Mouse (Mus musculus) frontal cortex, postnatal 36 days (tissue): ENCODE data around the gene Ddn.
"Not testable (repeated sequence)": the region's sequence is repeated elsewhere in the genome, so short reads cannot be mapped to it uniquely, and the experiment has no call there.

Experiments used
- DNase-seq, 2 experiments: peaks; one replicate each; pipeline ENCODE4 v3.0.0; 2022; ENCODE audit warnings: low spot score in 2 of 2

The Ddn gene

DNA sequence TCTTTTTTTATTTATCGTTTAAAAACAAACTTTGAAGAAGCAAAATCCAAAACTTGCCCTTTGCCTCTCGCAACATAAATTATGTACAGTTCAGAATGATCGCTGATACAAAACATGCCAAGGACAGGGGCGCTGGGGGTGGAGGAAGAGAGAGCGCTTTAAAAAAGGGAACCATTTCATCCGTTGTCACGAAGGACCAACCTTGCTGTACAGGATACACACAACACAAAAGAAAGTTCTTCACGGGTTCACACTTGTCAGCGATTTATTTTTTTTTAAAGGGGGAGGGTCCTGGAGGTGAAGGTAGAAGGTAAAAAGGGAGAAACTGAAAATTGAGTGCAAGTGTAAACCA, 22.4 kb upstream of the Ddn start:
- no peak for DNase-seq

DNA sequence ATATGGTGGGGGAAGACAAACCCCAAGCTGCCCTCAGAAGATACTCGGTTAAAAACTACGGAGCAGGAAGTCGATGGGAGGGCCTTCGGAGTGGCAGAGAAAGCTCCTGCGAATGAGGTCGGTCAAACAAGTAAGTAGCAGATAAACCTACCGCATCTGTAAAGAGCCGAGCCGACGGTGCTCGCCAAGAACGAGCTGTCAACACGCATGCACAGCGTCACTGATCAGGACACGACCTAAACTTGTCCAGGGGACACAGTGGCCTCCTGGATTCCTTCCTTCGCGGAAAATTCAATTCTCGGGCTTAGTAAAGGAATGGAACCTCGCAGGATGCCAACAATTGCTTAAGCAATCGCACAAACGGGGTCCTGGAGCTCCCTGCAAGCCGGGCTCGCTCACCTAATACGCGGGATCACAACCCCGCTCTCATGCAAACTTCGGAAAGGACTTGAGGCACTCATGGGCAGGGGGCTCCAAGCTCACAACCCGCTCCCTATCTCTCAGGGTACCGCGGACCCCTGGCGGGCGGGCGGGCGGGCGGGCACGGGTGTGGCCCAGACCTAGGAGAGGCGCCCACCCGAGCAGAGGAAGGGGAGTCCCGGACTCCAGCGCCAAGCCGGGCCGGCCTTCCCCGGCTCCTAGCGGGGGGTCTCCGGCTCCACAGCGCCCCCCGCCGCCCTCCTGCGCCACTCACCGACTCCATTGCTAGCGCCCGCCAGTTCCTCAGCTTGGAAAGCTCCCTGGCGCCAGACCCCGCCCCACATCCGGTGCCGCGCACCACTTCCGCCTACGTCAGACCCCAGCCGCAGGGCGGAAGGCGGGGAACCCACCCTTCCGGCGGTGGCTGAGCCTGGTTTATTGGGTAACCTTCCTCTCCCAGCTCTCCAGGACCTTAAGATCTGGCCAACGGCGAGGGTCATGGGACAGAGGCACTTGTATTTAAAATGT, 21.7 kb upstream of the Ddn start, which contains the start of gene Prkag1:
Prkag1 (minus strand) TSS at position 786 of the 948 bp plus-strand sequence.
- peak; percentile 95 for DNase-seq

DNA sequence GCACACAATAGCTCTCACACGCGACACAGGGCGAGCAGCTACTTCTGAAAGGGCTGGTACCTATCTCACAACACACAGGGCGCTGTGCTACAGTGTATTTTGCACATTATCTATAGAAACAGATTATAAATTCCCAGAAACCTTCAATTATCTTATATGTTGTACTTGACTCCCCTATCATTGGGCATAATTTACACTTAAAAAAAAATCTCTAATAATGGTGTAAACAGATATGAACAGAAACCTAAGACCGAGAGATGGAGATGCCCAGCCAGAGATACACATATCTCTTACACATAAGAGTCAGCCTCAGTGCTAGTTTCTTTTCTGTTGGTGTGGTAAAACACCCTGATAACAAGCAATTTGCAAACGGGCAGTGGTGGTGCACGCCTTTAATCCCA, 18.3 kb upstream of the Ddn start:
- DNase-seq = no peak

DNA sequence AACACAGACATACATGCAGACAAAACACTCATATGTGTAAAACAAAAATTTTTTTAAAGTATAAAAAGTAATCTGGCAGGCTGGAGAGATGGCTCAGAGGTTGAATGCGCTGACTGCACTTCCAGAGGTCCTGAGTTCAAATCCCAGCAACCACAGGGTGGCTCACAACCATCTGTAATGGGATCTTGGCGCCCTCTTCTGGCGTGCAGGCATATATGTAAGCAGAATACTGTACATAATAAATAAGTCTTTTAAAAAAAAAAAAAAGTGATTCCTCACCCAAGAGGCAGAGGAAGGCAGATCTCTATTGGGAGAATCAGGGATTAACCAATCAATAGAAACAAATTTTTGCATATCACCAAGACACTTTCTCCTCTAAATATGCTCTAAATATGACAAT, 14.1 kb upstream of the Ddn start:
- DNase-seq = no peak

DNA sequence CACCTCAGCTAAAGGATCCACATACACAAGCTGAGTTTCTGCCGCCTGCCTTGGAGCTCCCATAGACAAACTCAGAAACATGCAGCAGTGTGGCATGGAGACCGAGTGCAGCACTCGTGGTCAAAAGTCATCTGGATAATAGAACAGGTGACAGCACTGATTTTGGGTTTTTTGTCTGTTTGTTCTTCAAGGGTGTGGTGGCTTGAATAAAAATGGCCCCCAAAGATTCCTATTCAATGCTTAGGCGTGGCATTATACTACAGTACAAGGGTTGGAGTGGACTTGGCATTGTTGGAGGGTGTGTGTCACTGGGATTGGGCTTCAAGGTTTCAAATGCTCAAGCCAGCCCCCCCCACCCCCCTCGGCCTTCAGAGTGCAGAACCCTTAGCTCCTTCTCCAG, 12.9 kb upstream of the Ddn start:
- no peak for DNase-seq

DNA sequence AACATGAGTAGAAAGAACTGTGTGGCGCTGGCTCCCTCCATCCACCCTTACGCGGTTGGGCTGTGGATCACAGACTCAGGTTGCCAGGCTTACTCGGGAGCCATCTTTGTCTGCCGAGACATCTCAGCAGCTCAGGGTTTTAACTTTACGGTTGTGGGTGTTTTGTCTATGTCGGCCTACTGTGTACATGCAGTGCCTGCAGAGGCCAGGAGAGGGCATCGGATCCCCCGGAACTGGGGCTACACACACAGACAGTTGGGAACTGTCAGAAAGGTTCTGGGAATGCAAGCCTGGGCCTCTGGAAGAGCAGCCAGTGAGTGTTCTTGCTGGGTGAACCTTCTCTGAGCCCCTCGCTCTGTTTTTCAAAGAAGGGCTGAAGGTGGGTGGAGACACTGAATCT, 12.1 kb upstream of the Ddn start:
- DNase-seq = no peak

DNA sequence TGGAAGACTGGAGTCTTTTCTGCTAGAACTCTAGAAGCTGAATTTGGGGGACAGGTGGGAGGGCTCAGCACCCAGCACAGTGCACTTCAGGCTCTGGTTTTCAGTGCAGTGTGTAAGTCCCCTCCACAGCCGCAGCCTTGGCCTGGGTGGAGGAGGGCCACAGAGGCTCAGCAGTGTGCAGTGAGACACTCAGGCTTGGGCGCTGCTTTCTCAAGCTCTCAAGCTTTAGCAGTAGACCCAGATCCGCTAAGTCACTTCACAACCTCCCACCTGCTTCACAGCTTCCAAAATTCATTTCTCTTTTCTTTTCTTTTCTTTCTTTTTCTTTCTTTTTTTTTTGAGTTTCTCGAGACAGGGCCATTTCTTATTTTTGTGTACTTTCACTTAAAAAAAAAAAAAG, 11.6 kb upstream of the Ddn start:
- peak in 1 of 2 experiments; percentile 34 for DNase-seq

DNA sequence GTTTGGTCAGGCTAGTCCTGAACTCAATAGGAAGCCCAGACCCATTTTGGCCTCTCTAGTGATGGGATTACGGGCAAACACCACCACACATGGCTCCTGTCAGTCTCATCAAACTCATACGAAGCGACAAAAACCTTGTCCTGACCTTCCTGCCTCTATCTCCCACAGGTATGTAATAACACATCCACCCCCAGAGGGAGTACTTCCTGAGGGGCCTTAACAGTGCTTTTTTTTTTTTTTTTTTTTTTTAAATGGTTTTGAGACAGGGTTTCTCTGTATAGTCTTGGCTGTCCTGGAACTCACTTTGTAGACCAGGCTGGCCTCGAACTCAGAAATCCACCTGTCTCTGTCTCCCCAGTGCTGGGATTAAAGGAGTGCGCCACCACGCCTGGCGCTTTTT, 8.9 kb upstream of the Ddn start:
- DNase-seq = no peak

DNA sequence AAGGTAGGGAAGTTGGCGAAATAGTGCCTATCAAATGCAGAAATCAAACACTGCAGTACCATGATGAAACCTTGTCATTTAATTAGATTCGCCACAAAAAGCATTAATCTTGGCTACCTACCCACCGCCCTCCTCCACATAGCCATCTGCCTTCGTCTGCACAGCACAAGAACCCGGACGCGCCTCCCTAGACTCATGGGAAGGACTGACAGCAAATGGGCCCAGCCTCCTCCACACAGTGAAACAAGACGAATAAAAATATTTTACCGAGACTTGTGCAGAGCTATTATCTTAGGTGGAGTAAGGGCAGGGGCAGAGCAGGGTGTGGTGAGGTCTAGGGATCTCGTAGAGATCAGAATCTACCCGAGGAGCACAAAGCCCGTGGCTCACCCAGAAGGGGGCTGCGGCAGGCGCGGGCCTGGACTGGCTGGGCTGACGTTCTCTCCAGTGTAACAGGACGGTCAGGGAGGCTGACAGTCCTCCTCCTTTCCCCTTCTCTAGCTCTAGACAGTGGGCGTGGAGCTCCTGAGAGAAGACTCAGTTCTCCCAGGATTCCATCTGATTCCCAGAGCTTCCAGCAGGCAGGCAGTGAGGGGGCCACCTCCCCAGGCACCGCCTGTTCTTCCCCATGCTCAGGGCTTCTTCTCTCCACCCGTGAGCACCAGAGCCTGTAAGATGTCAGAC, 3.6 kb upstream of the Ddn start:
- DNase-seq = peak; percentile 81 to 86

DNA sequence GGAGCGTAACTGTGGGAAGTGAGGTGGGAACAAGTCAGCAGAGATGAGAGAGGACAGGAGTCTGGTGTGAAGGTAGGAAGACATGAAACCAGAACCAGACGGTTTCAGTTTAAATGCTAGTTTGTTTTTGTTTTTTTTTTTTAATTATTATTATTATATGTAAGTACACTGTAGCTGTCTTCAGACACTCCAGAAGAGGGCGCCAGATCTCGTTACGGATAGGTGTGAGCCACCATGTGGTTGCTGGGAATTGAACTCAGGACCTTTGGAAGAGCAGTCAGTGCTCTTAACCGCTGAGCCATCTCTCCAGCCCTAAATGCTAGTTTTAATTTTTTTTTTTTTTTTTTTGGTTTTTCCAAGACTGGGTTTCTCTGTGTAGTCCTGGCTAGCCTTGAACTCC, 922 bp upstream of the Ddn start:
- not testable (repeated sequence) for DNase-seq

DNA sequence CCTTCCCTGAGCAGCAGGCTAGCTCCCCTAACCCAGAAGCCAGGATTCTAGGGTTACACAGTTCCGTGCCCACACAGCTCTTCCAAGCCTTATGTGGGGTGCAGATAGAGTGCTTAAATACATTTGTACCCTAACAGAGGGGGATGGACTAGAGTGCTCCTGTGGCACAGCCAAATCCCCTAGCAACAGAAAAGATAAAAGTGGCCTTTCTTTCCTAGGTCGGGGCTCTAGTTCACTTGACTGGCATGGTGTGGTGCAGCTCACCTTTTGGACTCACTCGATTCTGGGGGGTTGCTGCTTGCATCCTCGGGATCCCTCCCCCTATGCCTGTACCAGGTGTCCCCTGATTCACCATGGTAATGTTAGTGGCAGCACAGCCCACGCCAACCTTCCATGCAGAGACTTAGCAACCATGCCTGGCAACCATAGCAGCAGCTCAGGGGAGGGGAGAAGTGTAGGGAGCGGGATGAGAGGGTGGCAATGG, 597 bp downstream of the Ddn start:
- DNase-seq = peak; percentile 89 to 91

DNA sequence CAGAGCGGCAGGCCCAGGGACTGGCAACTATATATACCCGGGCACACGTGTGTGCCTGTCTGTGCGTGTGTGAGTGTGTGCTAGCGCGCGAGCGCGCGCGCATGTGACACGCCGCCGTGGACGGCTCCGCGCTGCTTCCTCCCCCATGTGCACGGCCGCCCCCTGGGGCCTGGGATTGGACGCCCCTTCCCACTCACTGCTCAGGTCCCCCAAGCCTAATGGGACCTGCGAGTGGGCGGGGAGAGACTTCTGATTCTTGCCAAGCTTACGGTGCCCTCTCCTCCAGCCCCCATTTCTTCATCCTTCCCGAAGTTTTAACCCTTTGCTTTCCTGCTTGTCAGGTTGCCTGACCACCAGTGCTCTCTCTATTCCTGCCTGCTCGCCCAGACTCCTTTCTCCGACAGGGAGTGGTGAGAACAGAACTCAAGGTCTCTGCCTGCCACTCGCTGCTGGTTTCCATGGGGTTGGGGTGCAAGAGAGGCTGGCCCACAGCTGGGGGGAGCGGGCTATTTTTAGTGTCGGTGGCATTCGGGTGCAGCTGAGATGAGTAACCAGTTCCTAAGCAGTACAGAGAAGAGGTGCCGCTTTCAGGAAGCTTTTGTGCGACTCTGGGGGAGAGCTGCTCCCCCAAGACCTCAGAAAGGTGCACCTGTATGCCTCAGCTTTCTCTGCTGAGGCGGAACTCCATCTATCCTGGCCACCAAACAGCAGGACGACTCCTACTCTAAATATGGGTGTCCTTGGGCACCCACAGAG, 1.2 kb downstream of the Ddn start:
- DNase-seq = peak; percentile 84 to 88

DNA sequence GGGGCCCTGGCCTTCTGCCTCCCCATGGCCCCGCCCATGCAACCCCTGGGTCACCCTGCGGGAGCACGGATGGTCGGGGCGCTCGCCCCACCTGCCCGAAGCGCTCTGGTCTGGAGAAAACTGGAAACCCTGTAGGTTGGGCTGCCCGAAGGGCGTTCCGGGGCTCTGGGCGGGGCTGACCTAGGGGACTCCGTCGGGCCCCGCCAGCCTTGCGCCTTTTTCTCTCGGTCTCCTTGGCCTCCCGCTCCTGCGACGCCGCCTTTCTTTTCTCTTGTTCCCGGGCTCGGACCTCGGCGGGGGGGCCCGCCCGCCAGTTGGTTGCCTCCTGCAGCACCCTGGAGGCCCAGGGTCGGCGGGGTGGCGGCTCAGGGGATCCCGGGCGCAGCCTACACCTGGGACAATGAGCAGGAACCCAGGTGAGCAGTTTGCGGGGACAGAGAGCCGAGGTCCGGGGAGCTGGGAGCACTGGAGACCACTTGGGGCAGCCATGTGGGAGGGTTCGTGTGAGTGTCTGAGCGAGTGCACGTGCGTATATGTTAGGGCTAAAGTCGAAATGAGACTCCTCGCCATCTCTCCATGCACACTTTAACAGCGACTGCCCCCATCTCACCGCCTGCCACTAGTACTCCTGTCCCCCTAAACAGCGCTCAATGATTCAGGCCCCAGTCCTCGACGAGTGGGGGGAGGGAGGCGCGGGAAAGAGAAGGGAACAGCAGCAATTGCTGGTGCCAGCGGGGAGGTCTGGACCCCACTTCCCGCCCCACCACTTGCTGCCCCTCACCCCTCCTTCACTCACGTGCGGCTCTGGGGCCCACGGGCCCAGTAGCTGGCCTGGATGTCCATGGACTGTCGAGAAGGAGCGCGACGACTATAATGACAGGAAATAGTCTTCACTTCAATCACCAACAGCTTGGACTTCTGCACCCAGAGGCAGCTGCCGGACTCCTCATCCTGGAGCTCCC, 2.2 kb downstream of the Ddn start:
- peak in 1 of 2 experiments; percentile 40 for DNase-seq

DNA sequence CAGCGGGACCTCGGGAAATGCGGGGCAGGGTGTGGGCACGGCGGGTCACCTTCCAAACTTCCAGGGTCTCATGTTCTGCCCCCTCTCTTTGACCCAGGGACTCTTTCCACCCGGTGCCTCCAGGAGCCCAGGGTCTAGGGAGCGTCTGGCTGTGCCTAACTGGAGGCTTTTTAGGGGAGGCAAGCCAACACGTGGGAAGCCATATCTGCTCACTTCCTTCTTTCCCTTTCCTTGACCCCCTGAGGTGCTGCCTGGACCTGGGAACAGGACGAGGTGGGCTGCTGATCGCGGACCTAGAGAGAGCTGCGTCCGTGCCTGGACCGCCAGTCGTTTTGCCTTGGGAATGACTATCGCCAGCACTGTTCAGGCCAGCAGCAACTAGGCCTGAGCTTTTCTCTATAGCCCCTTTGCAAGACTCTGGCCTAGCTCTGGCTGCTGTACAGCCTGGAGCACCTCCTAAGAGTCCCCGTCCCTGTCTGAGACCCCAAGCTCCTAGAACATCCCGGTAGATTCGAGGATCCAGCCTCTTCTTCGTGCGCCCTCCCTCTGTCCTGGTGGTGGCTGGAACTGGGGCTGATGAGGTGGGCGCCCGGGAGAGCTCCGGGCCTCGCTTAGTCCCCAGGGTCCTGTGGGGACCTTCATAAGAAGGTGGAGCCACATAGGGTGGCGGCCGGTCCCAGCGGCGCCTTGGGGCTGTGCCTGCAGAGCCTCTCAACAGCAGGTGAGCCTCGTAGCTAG, 3.0 kb downstream of the Ddn start:
- DNase-seq = no peak

DNA sequence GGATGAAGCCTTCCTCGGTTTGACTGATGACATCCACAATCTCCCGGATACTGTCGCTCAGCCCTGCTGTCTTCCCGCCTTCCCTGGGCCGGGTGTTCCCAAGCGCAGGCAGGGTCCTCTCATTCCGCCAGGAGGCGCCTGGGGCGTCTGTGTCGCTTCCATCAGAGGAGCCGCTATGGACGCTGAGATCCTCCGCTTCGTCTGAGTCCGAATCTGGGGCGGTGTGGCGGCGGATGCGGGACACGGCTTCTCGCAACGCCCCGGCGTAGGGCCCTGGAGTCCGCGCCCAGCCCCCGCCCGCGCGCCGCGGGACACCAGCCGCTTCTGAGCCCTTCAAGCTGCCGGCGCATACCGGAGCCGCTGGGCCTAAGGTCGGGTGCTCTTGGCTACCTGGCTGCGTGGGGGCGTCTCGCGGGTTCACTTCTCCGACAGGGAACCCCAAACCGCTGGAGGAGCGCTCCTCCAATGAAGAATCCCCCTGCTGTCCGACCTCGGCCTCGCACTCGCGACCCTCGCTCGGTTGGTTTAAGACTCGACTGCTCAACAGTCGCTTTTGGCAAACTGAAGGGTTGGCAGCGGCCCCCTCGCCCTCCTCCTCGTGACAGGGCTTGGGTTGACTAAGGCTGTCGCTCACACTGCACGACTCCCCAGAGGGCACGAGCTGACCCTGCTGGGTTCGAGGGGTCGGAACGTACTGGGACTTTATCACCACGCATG, 3.8 kb downstream of the Ddn start:
- DNase-seq = peak; percentile 77 to 83

DNA sequence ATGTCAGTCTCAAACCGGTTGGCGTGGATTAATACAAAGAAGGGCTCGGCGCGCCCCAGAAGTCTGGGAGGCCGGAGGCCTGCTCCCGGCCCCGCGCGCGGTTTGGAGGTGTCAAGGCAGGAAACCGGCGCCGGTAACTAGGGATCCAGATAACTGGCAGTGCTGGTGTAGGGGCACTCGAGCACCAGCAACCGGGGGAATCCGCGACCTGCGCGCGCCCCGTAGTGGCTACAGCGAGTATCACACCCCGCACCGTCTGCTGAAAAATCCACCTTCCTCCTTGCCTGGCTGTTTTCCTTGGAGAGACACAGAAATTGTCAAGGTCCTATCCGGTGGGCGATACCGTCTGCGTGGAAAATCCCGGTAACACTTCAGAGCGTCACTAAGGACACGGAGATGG, 5.2 kb downstream of the Ddn start:
- peak; percentile 90 to 95 for DNase-seq

DNA sequence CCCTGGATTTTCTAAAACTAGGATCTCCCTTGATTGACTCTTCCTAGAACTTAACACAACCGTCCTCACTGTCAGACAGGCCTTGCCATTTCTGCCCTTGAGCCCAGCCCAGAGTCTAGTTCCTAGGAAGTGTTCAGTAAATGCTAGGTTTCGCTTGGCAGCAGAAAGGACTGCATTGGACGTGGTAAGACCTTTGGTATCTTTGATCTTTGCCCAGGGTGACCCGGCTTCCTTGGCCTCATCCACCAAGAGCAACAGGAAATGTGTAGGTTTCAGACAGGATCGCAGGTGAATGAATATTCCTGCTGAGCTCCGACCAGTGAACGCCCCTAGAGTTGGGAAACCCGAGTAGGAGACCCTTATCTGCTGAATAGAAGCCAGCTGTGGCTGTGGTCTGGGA, 6.4 kb downstream of the Ddn start:
- no peak for DNase-seq

DNA sequence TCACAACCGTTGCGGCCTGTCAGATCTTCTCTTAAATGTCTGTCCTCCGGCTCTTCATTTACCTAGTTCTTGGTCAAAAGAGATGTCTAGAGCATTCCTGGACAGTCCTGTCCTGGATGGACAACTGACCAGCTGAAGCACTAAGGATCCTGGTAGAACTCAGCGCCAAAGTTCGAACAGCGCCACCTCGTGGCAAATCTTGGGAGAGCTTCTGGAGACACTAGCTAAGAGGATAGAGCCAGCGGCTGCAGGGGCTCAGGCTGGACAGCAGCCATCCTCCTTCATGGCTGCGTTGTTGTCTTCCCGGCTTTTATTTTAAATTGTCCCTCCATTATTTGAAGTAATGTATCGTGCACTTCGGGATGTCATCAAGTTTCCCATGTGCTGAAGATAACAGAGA, 9.9 kb downstream of the Ddn start:
- DNase-seq = peak; percentile 82 to 85

DNA sequence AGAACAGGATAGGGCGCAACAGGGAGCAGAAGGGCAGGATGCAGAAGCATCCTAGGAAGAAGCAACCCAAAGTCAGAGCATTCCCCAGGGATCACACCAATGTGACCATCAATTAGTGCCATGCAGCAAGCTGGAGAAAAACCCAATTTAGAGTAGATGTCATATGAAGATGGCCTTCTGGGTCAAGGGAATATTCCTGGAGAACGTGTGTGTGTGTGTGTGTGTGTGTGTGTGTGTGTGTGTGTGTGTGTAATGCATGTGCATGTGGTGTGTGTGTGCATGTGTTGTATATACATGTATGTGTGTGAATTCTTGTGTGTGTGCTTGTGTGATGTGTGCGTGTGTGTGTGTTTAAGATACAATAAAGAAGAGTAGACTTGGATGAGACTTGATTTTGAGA, 10.4 kb downstream of the Ddn start:
- DNase-seq = no peak
